Mouse (Mus musculus): ENCODE results near the gene Golga2. TPM values are rescaled to one million over a fixed set of nuclear protein-coding genes. Genes with fewer than 3 reads are reported as not detected.

Golga2 gene
- polyA plus RNA-seq, 1 experiment: 36.3 TPM

GRCm38 (mm10) chr2:32315751-32316150 is 28.6 kb downstream of the Golga2 start:
- Histone ChIP-seq H3K79me2 (ENCODE audit: control insufficient read depth, insufficient read depth) (no peaks in the 10 kb centered on the region), H3ac (ENCODE audit: control insufficient read depth, insufficient read length, low read depth) (peak overlapping the region; percentile 19), H3K4me3 (ENCODE audit: insufficient read depth, poor library complexity, severe bottlenecking) (no peak overlapping the region), H3K27me3 (ENCODE audit: control insufficient read depth, insufficient read depth, insufficient read length) (no peaks in the 10 kb centered on the region), H3K36me3 (ENCODE audit: control insufficient read depth, insufficient read depth) (peaks cover 7% of the 10 kb centered on the region), H3K79me3 (ENCODE audit: low read depth) (no peaks in the 10 kb centered on the region)
- TF ChIP-seq CEBPB (IDR thresholded peaks at IDR 0.05; ENCODE audit: low read depth): no peak
- no peak for TF ChIP-seq MYOD1 (IDR thresholded peaks at IDR 0.05; ENCODE audit: control insufficient read depth, insufficient read length, low read depth)

- Histone ChIP-seq H3K79me2 (ENCODE audit: control insufficient read depth, insufficient read depth) (no peaks in the 10 kb centered on the region), H3K36me3 (ENCODE audit: control insufficient read depth, insufficient read depth) (no peaks in the 10 kb centered on the region), H3K79me3 (ENCODE audit: low read depth) (no peaks in the 10 kb centered on the region), H3K27me3 (ENCODE audit: control insufficient read depth, insufficient read depth, insufficient read length) (no peaks in the 10 kb centered on the region), H3K4me3 (ENCODE audit: insufficient read depth, poor library complexity, severe bottlenecking) (no peak overlapping the region), H3ac (ENCODE audit: control insufficient read depth, insufficient read length, low read depth) (no peak overlapping the region)
- no peak for TF ChIP-seq MYOD1 (IDR thresholded peaks at IDR 0.05; ENCODE audit: control insufficient read depth, insufficient read length, low read depth)
- TF ChIP-seq CTCF (IDR thresholded peaks at IDR 0.05; ENCODE audit: control insufficient read depth, insufficient read depth, insufficient read length): no peak
- no peak for TF ChIP-seq CEBPB (IDR thresholded peaks at IDR 0.05; ENCODE audit: low read depth)
- TF ChIP-seq FOSL1 (IDR thresholded peaks at IDR 0.05; ENCODE audit: insufficient read depth, low read length, poor library complexity, severe bottlenecking): no peak
- no peak for TF ChIP-seq USF1 (IDR thresholded peaks at IDR 0.05; ENCODE audit: low read depth)
- TF ChIP-seq MYOG (IDR thresholded peaks at IDR 0.05; ENCODE audit: control insufficient read depth, extremely low read depth, insufficient read length): no peak
- no peak for TF ChIP-seq MAX (IDR thresholded peaks at IDR 0.05)
These were observed 29.9 kb downstream of the Golga2 start for GRCm38 (mm10) chr2:32316887-32317656.

GRCm38 (mm10) chr2:32317791-32318417 is 30.7 kb downstream of the Golga2 start:
- peak overlapping the region; percentile 16 for H3K4me3 ChIP-seq (ENCODE audit: insufficient read depth, poor library complexity, severe bottlenecking)
- no peaks in the 10 kb centered on the region for H3K79me2 ChIP-seq (ENCODE audit: control insufficient read depth, insufficient read depth)
- no peak overlapping the region for H3ac ChIP-seq (ENCODE audit: control insufficient read depth, insufficient read length, low read depth)
- H3K79me3 ChIP-seq (ENCODE audit: low read depth): no peaks in the 10 kb centered on the region
- TF ChIP-seq MYOG (IDR thresholded peaks at IDR 0.05; ENCODE audit: control insufficient read depth, extremely low read depth, insufficient read length): no peak
- H3K36me3 ChIP-seq (ENCODE audit: control insufficient read depth, insufficient read depth): no peaks in the 10 kb centered on the region
- no peaks in the 10 kb centered on the region for H3K27me3 ChIP-seq (ENCODE audit: control insufficient read depth, insufficient read depth, insufficient read length)

- no peaks in the 10 kb centered on the region for H3K79me2 ChIP-seq (ENCODE audit: control insufficient read depth, insufficient read depth)
- no peaks in the 10 kb centered on the region for H3K79me3 ChIP-seq (ENCODE audit: low read depth)
- H3K4me3 ChIP-seq (ENCODE audit: insufficient read depth, poor library complexity, severe bottlenecking): peak overlapping the region; percentile 16
- no peaks in the 10 kb centered on the region for H3K36me3 ChIP-seq (ENCODE audit: control insufficient read depth, insufficient read depth)
- TF ChIP-seq MAX (IDR thresholded peaks at IDR 0.05): no peak
- TF ChIP-seq FOSL1 (IDR thresholded peaks at IDR 0.05; ENCODE audit: insufficient read depth, low read length, poor library complexity, severe bottlenecking): no peak
- TF ChIP-seq MYOG (IDR thresholded peaks at IDR 0.05; ENCODE audit: control insufficient read depth, extremely low read depth, insufficient read length): no peak
- no peak for TF ChIP-seq MYOD1 (IDR thresholded peaks at IDR 0.05; ENCODE audit: control insufficient read depth, insufficient read length, low read depth)
- TF ChIP-seq CTCF (IDR thresholded peaks at IDR 0.05; ENCODE audit: control insufficient read depth, insufficient read depth, insufficient read length): no peak
- no peak for TF ChIP-seq USF1 (IDR thresholded peaks at IDR 0.05; ENCODE audit: low read depth)
- no peak for TF ChIP-seq CEBPB (IDR thresholded peaks at IDR 0.05; ENCODE audit: low read depth)
- no peaks in the 10 kb centered on the region for H3K27me3 ChIP-seq (ENCODE audit: control insufficient read depth, insufficient read depth, insufficient read length)
- H3ac ChIP-seq (ENCODE audit: control insufficient read depth, insufficient read length, low read depth): no peak overlapping the region
These were observed 31.8 kb downstream of the Golga2 start for GRCm38 (mm10) chr2:32318709-32319585.

- H3K36me3 ChIP-seq (ENCODE audit: control insufficient read depth, insufficient read depth): no peaks in the 10 kb centered on the region
- no peak overlapping the region for H3ac ChIP-seq (ENCODE audit: control insufficient read depth, insufficient read length, low read depth)
- TF ChIP-seq FOSL1 (IDR thresholded peaks at IDR 0.05; ENCODE audit: insufficient read depth, low read length, poor library complexity, severe bottlenecking): no peak
- no peak for TF ChIP-seq USF1 (IDR thresholded peaks at IDR 0.05; ENCODE audit: low read depth)
- no peak for TF ChIP-seq MYOD1 (IDR thresholded peaks at IDR 0.05; ENCODE audit: control insufficient read depth, insufficient read length, low read depth)
- no peak for TF ChIP-seq CTCF (IDR thresholded peaks at IDR 0.05; ENCODE audit: control insufficient read depth, insufficient read depth, insufficient read length)
- TF ChIP-seq CEBPB (IDR thresholded peaks at IDR 0.05; ENCODE audit: low read depth): no peak
- no peak for TF ChIP-seq MYOG (IDR thresholded peaks at IDR 0.05; ENCODE audit: control insufficient read depth, extremely low read depth, insufficient read length)
- no peak for TF ChIP-seq MAX (IDR thresholded peaks at IDR 0.05)
- no peaks in the 10 kb centered on the region for H3K79me3 ChIP-seq (ENCODE audit: low read depth)
- no peaks in the 10 kb centered on the region for H3K27me3 ChIP-seq (ENCODE audit: control insufficient read depth, insufficient read depth, insufficient read length)
- no peaks in the 10 kb centered on the region for H3K79me2 ChIP-seq (ENCODE audit: control insufficient read depth, insufficient read depth)
- no peak overlapping the region for H3K4me3 ChIP-seq (ENCODE audit: insufficient read depth, poor library complexity, severe bottlenecking)
These were observed 32.7 kb downstream of the Golga2 start for GRCm38 (mm10) chr2:32319586-32320580.

Measured in C2C12 (cell line).